In the genomic region with DNA sequence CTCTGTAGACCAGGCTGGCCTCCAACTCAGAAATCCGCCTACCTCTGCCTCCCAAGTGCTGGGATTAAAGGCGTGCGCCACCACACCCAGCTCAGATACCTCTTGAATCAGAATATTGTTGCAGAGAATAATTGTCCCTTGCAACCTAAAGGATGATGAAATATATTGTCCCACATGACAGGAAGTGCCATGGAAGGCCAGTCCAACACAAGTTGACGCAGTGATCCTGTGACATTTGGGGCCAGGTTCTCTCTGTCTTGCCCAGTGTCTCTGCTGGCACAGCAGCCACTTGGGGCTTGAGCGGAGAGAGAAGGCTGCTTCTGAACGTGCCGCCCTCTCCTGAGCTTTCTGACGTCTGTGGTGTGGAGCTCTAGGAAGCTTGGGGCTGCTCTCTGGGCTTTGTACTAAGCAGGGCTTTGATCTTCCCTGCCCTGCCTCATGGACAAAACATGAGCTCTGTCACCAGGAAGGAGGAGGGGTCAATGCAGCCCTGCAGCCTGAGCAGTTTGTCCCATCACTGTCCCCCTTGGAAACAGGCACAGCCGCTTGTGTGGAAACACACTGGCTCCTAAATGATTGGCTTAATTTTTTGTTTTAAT, we compare ENCODE assay signal across 18 mouse cellular contexts.
DNase-seq lines count a peak whose midpoint lies in the region; ATAC-seq and TF ChIP-seq lines count a peak whose summit lies in the region.
"Had no signal": no experiment of that assay in that cellular context is flagged by ENCODE, and none has a peak within 500 bp of the region (broad histone marks: within the 10 kb centered on the region; RNA-seq: fewer than 3 reads in every experiment).

No protein-coding gene starts in this region.

- no peaks in the 10 kb centered on the region for H3K9me3 ChIP-seq in heart, embryonic 11.5 days (replicated peaks; ENCODE audit: control insufficient read depth, low read length)
- no peaks in the 10 kb centered on the region for H3K9me3 ChIP-seq in lung, postnatal 0 days (ENCODE audit: low read length)
- no peaks in the 10 kb centered on the region for H3K9me3 ChIP-seq in midbrain, embryonic 10.5 days (replicated peaks)
- H3K9me3 ChIP-seq: intestine, embryonic 15.5 days; limb, embryonic 10.5 days; neural tube, embryonic 12.5 days had no signal

- 56% methylated on average over 9 of the region's 9 CpGs for WGBS in heart, embryonic 11.5 days (ENCODE audit: insufficient replicate concordance)
- WGBS in lung, postnatal 0 days = 68% methylated on average over 9 of the region's 9 CpGs
- WGBS in midbrain, embryonic 10.5 days = 50% methylated on average over 9 of the region's 9 CpGs

- H3K9ac ChIP-seq in heart, embryonic 11.5 days (ENCODE audit: low read depth, low read length) = no peak overlapping the region
- H3K9ac ChIP-seq in lung, postnatal 0 days (replicated peaks; ENCODE audit: low read depth) = no peak overlapping the region
- H3K9ac ChIP-seq: intestine, embryonic 15.5 days; liver, embryonic 14.5 days; neural tube, embryonic 12.5 days had no signal

- ATAC-seq in heart, embryonic 11.5 days (replicated peaks; ENCODE audit: insufficient number of reproducible peaks, low FRiP score, low TSS enrichment) = no peak
- peak; percentile 43 for ATAC-seq in lung, postnatal 0 days
- ATAC-seq: intestine, embryonic 15.5 days had no signal

- H3K4me3 ChIP-seq in heart, embryonic 11.5 days (ENCODE audit: low read depth, low read length) = no peak overlapping the region
- no peak overlapping the region for H3K4me3 ChIP-seq in lung, postnatal 0 days (ENCODE audit: low read depth, low read length)
- H3K4me3 ChIP-seq in midbrain, embryonic 10.5 days = no peak overlapping the region
- H3K4me3 ChIP-seq: intestine, embryonic 15.5 days; limb, embryonic 10.5 days; neural tube, embryonic 12.5 days had no signal

- no peak overlapping the region for H3K4me2 ChIP-seq in heart, embryonic 11.5 days
- H3K4me2 ChIP-seq in lung, postnatal 0 days (replicated peaks; ENCODE audit: low read depth, low read length) = no peak overlapping the region
- H3K4me2 ChIP-seq: intestine, embryonic 15.5 days; neural tube, embryonic 12.5 days had no signal

- peak; percentile 76 for DNase-seq in heart, adult 11 months
- DNase-seq in lung, postnatal 0 days (ENCODE audit: low spot score) = peak; percentile 12
- DNase-seq in lung, postnatal 25 days (ENCODE audit: low spot score) = no peak
- DNase-seq in midbrain, embryonic 10.5 days (ENCODE audit: low spot score) = peak; percentile 57
- DNase-seq in ovary, adult 18-20 months (ENCODE audit: low spot score) = no peak
- DNase-seq in gastrocnemius, postnatal 10 days = no peak
- DNase-seq: adrenal gland, postnatal 25 days; B cell, adult 2 months; heart, adult 18-20 months; heart, postnatal 10 days; kidney, postnatal 4 days; thymus, postnatal 36 days had no signal

- TF ChIP-seq CTCF in lung, postnatal 0 days (IDR thresholded peaks at IDR 0.05) = no peak

- no peaks in the 10 kb centered on the region for H3K36me3 ChIP-seq in heart, embryonic 11.5 days (ENCODE audit: control insufficient read depth, insufficient read depth, low read length)
- no peaks in the 10 kb centered on the region for H3K36me3 ChIP-seq in lung, postnatal 0 days (ENCODE audit: insufficient read depth, low read length)
- peaks cover 43% of the 10 kb centered on the region for H3K36me3 ChIP-seq in midbrain, embryonic 10.5 days
- H3K36me3 ChIP-seq: intestine, embryonic 15.5 days had no signal

- peaks cover 25% of the 10 kb centered on the region for H3K27me3 ChIP-seq in heart, embryonic 11.5 days (ENCODE audit: control insufficient read depth, insufficient read depth, low read length)
- H3K27me3 ChIP-seq in lung, postnatal 0 days (replicated peaks; ENCODE audit: insufficient read depth, low read length) = no peaks in the 10 kb centered on the region
- H3K27me3 ChIP-seq in midbrain, embryonic 10.5 days (ENCODE audit: low read depth, poor library complexity, severe bottlenecking) = no peaks in the 10 kb centered on the region
- H3K27me3 ChIP-seq: intestine, embryonic 15.5 days; neural tube, embryonic 12.5 days had no signal

- no peak for TF ChIP-seq EP300 in lung, postnatal 0 days (IDR thresholded peaks at IDR 0.05)

- H3K4me1 ChIP-seq in heart, embryonic 11.5 days (ENCODE audit: control insufficient read depth, insufficient read depth, low read length) = no peaks in the 10 kb centered on the region
- no peaks in the 10 kb centered on the region for H3K4me1 ChIP-seq in lung, postnatal 0 days (ENCODE audit: insufficient read depth, low read depth, low read length)
- peaks cover 34% of the 10 kb centered on the region for H3K4me1 ChIP-seq in midbrain, embryonic 10.5 days
- H3K4me1 ChIP-seq: intestine, embryonic 15.5 days had no signal

- H3K27ac ChIP-seq in heart, embryonic 11.5 days (ENCODE audit: low read depth, low read length) = no peak overlapping the region
- no peak overlapping the region for H3K27ac ChIP-seq in lung, postnatal 0 days (ENCODE audit: low read length)
- H3K27ac ChIP-seq in midbrain, embryonic 10.5 days (replicated peaks) = peak overlapping the region; percentile 55
- H3K27ac ChIP-seq: intestine, embryonic 15.5 days; limb, embryonic 10.5 days; liver, embryonic 14.5 days; neural tube, embryonic 12.5 days; stomach, postnatal 0 days had no signal

Comparison
In these comparisons a context has a peak if more than half of its experiments do, and no peak if none do; other contexts are left out.
1. DNase-seq: peak in heart, adult 11 months (single experiment), lung, postnatal 0 days (single experiment) and midbrain, embryonic 10.5 days (single experiment); none in lung, postnatal 25 days (single experiment), ovary, adult 18-20 months (single experiment) and gastrocnemius, postnatal 10 days (single experiment).